Mouse (Mus musculus) adipose tissue, adult 10 weeks (tissue): ENCODE results near the gene Sec16a. TPM values are rescaled to one million over a fixed set of nuclear protein-coding genes. Genes with fewer than 3 reads are reported as not detected.

Experiments
- polyA plus RNA-seq: library from polyadenylated mRNA; stranded (reverse); fragments of 350-450 nt; fragmentation: Illumina TruSeq; extraction: RNeasy Lipid Tissue Mini Kit (QIAGEN cat#74804); gene quantifications from one replicate; pipeline ENCODE4 v1.2.3, GENCODE M21; 2014; ENCODE audit warnings: low read depth, low replicate concordance

Sec16a gene
- 86.4 TPM for polyA plus RNA-seq

GRCm38 (mm10) chr2:26444946-26445665 is at the start of gene Sec16a:
TSS of gene Sec16a (minus strand) at chr2:26445216.

GRCm38 (mm10) chr2:26408515-26409356 is 36.3 kb downstream of the Sec16a start, which contains the start of gene Inpp5e:
TSS of gene Inpp5e (minus strand) at chr2:26409203.

DNA sequence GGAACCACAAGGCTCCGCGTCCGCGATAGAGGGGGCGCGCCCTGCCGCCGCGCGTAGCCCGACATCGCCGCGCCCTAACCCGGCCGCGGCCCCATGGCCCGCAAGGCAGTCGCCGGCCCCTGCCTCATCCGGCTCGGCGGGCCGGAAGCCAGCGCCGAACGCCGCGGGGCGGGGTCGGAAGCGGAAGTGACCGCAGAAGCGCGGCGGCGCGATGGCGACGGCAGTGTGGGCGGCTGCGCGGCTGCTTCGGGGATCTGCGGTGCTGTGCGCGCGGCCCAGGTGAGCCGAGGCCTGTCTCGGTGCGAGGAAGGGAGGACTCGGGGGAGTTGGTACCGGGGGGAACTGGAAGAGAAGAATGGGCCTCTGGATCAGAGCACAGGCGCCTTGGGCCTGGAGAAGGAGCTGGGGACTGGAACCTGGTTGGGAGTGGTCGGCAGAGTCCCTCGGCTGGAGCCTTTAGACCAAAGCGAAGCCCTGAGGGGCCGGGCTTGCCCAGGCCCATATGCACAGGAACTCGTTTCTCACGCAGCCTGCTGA is 55.8 kb downstream of the Sec16a start, which contains the start of the genes Entr1 and Pmpca:
Entr1 (minus strand) TSS at position 163 of the 537 bp plus-strand sequence.
Pmpca (plus strand) TSS at position 186 of the 537 bp plus-strand sequence.

DNA sequence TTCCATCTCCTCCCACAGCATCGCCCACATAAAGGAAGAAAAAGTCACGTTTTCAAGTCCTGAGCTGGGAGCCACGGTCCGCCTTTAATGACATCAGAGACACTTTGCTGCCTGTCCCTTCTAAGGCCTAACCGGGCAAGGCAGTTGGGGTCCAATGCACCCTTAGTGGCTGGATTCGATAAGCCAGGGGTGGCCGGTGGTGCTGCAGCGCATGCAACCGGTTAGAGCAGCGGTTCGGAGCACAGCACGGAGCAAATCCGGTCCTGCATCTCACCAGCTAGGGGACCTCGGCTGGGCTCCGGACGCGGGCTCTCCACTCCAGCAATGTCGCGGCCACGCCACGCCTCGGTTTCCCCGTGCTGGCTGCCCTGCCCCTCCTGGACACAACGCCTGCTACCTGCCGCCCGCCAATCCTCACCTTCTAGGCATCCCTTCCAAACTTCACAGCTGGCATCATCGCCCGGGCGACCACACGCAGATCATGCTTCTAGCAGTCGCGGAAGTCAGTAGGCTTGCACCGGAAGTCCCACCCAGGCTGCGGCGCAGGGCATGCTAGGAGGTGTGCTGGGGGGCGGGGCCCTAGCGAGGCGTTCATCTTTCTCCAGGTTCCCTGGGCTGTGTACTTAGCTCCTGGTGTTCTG is 64.8 kb downstream of the Sec16a start, which contains the start of gene Snapc4:
Snapc4 (minus strand) TSS at position 523 of the 641 bp plus-strand sequence.

DNA sequence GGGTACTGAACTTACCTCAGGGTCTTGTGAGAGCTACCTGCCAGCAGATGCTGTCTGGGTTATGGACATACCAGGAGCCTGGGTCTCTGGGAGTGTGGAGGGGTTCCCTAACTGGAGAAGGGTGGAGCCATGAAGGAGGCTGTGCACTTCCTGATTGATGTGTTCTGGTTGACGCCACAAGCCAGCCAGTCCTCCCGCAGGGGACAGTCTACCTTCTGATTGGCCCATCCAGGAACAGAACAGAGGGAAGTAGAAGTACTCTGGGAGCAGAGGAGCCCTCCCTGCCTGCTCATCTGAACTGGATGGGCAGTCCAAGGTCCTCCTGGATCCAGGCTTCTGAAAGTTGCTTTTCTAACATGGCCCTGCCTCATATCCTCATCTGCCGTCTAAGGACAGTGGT is 84.2 kb downstream of the Sec16a start, which contains the start of gene Card9:
Card9 (minus strand) TSS at position 147 of the 400 bp plus-strand sequence.

Other genes starting within 250 kb of the Sec16a start
- gene Lhx3, start 236.9 kb downstream of the Sec16a start, polyA plus RNA-seq, result 0.15 TPM
- gene Qsox2, start 207.7 kb downstream of the Sec16a start, polyA plus RNA-seq, result 53.8 TPM
- 13.4 TPM for gene Ccdc187, start 150.7 kb downstream of the Sec16a start, polyA plus RNA-seq
- 14.9 TPM for gene Gpsm1, start 129.7 kb downstream of the Sec16a start, polyA plus RNA-seq
- 13.7 TPM for gene Dnlz, start 93.1 kb downstream of the Sec16a start, polyA plus RNA-seq
- 10.5 TPM for gene Card9, start 84.3 kb downstream of the Sec16a start, polyA plus RNA-seq
- gene Snapc4, start 64.6 kb downstream of the Sec16a start, polyA plus RNA-seq, result 55.8 TPM
- gene Entr1, start 55.9 kb downstream of the Sec16a start, polyA plus RNA-seq, result 114 TPM
- 50.9 TPM for gene Pmpca, start 55.9 kb downstream of the Sec16a start, polyA plus RNA-seq
- gene Inpp5e, start 36.0 kb downstream of the Sec16a start, polyA plus RNA-seq, result 20.0 TPM
- 35.6 TPM for gene Notch1, start 71.4 kb upstream of the Sec16a start, polyA plus RNA-seq
- gene Egfl7, start 134.8 kb upstream of the Sec16a start, polyA plus RNA-seq, result 114 TPM
- not detected for gene Gm20532, start 141.4 kb upstream of the Sec16a start, polyA plus RNA-seq
- gene Agpat2, start 159.2 kb upstream of the Sec16a start, polyA plus RNA-seq, result 158 TPM
- 12.1 TPM for gene Fam69b, start 183.2 kb upstream of the Sec16a start, polyA plus RNA-seq
- not detected for gene Lcn4, start 226.1 kb upstream of the Sec16a start, polyA plus RNA-seq